Mouse (Mus musculus) kidney, postnatal 10 days (tissue): ENCODE results near the gene Gja10.
A peak's percentile ranks its signal among the peaks of the same experiment; 100 is the strongest.

ENCODE experiments used
- DNase-seq: peaks from one replicate; pipeline ENCODE4 v3.0.0; 2021; ENCODE audit warnings: mixed read lengths

Gene Gja10

GRCm38 (mm10) chr4:32602660-32603059 lies at the start of gene Gja10:
Gene Gja10 (minus strand): TSS chr4:32602760.
- DNase-seq: no peak

- no peak for DNase-seq
Measured at GRCm38 (mm10) chr4:32651669-32652068, 49.1 kb upstream of the Gja10 start.

DNA sequence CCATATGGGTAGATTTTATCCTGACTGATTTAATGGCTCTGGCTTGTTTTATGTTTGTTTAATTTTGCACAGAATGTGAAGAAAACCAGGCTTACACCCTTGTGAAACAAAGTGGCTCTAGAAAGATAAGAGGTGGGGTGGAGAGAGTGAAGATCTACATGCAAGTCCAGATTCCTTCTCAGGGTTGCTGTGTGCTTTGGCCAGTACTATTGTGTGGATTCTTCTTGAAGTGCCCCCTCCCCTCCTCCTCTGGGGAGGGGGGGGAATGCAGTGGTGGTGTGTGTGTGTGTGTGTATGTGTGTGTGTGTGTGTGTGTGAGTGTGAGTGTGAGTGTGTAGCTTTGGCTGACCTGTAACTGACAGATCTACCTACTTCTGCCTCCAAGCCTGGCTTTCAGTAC lies 19.1 kb upstream of the Gja10 start:
- no peak for DNase-seq

- DNase-seq: peak; percentile 99
Measured at GRCm38 (mm10) chr4:32615034-32615881, 12.7 kb upstream of the Gja10 start, which contains the start of gene Casp8ap2. Gene Casp8ap2 (plus strand): TSS chr4:32615451.

DNA sequence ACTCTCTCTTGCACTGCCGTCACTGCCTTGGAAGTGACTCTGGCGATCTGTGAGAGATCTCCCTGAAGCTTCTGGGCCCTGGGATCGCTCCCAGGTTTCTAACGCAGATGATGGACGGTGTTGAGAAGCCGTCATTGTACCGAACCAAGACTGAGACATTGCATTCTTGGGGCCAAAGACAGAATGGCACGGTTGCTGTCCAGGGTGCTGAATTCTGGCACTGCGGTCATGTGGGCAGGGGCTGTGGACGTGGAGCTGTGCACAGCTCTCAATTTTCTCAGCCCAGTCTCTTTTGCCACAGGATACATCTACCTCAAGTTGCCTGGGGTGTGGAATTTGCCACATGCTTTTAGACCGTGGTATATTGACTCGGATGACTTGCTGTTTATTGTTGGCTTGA lies 1.4 kb downstream of the Gja10 start:
- peak; percentile 83 for DNase-seq

DNA sequence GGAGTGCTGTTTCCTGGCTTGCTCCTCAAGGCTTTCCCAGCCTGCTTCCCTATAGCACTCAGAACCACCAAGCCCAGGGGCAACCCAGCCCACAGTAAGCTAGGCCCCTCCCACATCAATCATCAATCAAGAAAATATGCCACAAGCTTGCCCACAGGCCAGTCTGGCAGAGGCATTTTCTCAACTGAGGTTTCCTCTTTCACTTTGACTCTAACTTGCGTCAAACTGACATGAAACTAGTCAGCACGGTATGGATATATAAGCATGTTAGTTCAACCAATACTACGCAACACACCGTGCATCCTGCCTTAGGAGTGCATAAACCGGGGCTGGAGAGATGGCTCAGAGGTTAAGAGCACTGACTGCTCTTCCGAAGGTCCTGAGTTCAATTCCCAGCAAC lies 14.3 kb downstream of the Gja10 start:
- DNase-seq: no peak

GRCm38 (mm10) chr4:32587543-32587942 lies 15.0 kb downstream of the Gja10 start:
- no peak for DNase-seq

DNA sequence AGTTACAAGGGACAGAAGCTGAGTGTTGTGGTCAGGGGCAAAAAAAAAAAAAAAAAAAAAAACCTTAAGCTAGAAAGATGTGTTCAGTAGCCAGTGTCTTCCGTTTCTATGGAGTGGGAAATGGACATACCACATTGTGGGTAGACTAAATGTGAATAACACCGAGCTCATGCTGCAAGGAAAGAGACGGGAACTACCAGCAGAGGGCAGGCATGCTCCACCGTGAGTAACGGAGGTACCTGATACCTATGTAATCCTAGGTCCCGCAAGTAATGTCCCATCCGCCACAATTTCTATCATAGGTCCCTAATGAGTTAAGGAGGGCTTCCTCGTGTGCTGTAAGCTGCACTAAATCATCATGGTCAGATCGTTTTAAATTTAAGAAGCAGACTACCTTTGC lies 16.0 kb downstream of the Gja10 start:
- DNase-seq: peak; percentile 78

DNA sequence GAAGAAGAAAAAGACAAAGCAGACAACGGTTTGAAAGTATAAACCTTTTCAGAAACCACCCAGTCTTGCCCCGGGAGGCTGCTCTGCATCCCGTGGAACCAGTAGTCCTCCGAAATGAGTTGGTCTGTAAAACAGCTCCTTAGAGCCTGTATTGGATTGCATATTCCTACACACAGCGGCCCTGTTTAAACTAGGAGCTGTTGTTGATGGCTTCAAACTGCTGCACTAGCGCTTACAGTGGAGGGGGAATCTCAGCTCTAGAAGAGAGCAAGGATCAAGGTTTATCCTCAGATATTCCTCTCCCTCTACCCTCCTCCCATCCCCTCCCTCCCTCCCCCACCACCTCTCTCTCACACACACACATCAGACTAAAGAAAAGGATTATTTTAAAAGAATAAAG lies 18.4 kb downstream of the Gja10 start:
- no peak for DNase-seq

DNA sequence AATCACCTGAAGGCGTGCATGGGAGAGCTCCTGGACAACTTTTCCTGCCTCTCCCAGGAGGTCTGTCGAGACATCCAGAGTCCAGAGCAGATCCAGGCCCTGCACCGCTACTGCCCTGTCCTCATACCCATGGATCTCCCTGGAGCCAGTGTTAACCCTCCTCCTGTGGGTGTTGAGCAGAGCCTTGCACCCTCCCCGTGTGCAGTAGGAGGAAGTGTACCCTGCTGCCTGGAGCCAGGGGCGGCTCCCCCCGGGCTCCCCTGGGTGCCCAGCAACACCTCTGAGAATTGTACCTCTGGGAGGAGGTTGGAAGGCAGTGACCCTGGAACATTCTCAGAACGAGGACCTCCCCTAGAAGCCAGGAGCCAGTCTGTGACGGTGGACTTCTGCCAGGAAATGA lies 22.7 kb downstream of the Gja10 start:
- no peak for DNase-seq

DNA sequence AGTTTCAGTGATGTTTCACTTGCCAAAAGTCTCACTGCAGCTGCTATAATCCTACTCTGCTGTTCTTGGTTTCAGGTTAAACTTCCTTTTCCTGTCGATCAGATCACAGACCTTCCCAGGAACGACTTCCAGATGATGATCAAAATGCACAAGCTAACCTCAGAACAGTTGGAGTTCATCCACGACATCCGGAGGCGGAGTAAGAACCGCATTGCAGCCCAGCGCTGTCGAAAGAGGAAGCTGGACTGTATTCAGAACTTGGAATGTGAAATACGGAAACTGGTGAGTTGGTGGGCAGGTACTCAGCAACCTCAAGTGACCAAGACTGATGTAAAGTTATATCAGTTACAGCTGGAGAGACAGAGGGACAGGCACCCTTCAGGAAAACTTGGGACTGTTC lies 27.4 kb downstream of the Gja10 start:
- DNase-seq: no peak

DNA sequence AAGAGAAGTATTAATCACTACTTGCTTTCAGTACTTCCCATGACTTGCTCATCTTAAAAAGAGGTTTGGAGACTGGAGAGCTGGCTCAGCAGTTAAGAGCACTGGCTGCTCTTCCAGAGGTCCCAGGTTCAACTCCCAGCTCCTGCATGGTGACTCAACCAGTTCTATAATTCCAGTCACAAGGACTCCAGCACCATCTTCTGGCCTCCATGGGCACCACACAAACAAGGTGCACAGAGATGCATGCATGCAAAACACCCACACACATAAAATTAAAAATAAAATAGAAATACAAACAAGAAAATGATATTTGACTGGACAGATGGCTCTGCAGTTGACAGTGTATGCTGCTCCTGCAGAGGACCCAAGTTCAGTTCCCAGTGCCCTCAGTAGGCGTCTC lies 28.0 kb downstream of the Gja10 start:
- DNase-seq: no peak

- DNase-seq: no peak
Measured at GRCm38 (mm10) chr4:32573586-32573985, 29.0 kb downstream of the Gja10 start.

GRCm38 (mm10) chr4:32572118-32572517 lies 30.4 kb downstream of the Gja10 start:
- peak; percentile 55 for DNase-seq

- no peak for DNase-seq
Measured at GRCm38 (mm10) chr4:32571441-32571840, 31.1 kb downstream of the Gja10 start.

GRCm38 (mm10) chr4:32570939-32571317 lies 31.6 kb downstream of the Gja10 start:
- DNase-seq: no peak

DNA sequence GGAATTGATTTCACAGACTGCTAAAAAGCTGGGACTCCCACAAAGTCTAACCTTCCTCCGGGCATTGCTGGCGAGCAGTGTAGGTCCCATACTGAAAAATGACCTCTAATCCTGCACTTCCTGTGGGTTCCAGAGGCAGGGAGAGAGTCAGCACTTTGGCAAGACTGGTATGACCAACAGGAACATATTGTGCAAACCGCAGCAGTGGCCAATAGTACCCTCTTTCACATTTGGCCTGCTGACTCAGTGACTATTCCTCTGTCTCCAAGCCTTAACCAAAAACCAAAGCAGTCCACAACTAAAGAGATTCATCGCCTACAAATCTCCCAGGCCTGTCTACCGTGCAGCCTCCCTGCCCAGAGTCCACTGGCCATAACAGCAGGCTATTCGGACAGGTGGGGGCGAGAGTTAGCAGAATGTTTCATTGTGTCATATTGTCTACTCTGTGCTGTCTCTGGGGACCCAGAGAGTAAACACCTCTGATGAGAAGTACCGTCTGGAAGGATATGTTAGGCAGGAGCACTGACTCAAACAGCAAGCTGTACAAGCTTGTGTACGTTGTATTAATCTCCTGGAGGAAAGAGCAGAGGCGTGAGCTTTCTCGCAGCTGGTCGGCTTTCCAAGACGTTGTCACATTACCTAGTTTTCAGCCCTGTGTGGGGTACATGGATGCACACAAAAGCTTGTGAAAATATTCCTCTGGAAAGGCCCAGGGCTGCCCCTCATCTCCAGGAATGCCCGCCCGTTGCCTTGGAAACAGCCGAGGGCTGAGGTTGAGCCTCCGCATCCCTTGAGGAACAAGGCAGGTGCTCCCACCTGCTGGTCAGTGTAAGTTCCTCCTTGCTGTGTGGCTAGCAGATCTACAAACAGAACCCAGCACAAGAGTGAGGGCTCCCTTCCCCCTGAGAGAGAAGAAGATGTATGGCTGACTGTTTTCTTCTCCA lies 32.3 kb downstream of the Gja10 start:
- peak; percentile 37 for DNase-seq

DNA sequence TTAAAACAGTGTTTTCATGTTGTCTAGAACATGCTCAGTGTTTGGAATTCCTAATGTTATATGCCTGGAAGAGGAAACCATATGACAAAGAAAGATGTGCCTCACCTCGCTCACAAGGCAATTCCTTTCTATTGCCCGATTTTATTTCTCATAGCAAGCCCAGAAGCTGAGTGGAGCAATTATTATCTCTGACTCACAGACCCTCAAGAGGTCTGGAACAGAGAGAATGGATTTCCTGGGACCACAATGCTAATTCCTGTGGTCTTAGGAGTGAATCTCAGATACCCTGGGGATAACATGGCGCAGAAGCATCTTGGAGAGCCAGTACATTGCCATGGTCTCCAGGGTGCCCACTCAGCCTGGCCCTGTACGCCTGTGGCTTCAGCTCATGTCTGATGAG lies 33.5 kb downstream of the Gja10 start:
- no peak for DNase-seq

- DNase-seq: no peak
Measured at GRCm38 (mm10) chr4:32564918-32565317, 37.6 kb downstream of the Gja10 start.

DNA sequence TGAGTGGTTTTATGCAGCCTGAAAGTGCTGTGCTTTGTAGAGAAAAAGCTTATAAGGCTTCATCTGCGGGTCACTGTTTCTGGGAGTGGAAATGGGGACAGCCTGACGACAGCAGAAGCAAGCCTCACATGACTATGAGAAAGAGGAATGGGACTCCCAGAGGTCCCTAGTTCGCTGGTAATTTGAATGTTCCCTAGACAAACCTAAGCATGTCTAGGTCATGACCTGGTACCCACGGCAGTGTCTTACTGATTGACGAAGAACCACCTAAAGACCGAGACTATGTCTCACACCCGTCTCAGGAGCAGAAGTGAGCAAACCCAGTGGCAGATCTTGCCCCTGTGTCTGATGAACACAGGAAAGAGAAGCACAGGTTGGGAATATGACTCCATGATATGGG lies 38.1 kb downstream of the Gja10 start:
- no peak for DNase-seq

- DNase-seq: no peak
Measured at GRCm38 (mm10) chr4:32562319-32563115, 40.0 kb downstream of the Gja10 start.

DNA sequence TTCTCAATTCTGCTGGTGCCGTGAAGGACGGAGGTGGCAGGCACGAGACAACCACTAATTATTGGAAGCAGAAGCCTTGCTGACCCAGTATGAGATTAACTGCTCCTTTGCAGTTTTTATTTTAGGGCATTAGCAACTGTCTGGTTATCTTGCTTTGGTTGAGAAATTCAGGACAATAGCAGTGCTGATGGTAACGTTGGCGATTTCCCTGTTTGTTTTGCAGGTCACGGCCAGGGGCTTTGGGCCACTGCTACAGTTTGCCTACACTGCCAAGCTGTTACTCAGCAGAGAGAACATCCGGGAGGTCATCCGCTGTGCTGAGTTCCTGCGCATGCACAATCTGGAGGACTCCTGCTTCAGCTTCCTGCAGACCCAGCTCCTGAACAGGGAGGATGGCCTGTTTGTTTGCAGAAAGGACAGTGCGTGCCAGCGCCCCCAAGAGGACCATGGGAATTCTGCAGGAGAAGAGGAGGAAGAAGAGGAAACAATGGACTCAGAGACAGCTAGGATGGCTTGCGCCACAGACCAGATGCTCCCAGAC lies 40.9 kb downstream of the Gja10 start:
- peak; percentile 64 for DNase-seq
